Mouse (Mus musculus): ENCODE data around the gene Qrfp. TPM values are rescaled to one million over a fixed set of nuclear protein-coding genes. Genes with fewer than 3 reads are reported as not detected.

The Qrfp gene
- 0.14 and 0.23 TPM in 2 replicates for polyA plus RNA-seq (2015; fragmentation: Nextera tagmentation; extraction: Ambion mirVana)

DNA sequence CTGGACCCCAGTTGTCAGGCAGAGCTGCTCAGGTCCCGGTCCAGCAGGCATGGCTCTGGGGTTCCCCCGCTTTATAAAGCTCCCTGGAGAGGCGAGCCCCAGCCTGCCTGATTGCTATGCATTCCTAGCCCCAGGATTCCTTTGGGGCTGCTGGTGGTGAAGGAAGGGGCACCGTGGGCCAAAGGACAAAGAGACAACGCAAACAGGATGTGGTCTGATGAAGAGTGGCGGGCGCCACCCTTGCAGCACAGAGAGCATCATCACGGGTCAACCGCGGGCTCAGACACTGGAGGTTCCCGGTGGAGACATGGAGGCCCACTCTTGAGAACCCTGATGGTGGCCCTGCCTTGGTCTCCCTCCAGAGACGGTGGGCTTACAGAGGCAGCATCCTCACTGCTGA lies at the start of gene Qrfp:
Gene Qrfp (minus strand): TSS at position 137 of the 400 bp plus-strand sequence.
- 0 out of 2 replicates have a peak, but pooled peaks cover 2% of the 10 kb centered on the region for H3K27me3 ChIP-seq
- H3K27ac ChIP-seq: no peak within 1 kb of the TSS
- no peak within 1 kb of the TSS; the same call in 1 of the 2 replicates for H3K4me2 ChIP-seq (replicated peaks)
- H3K36me3 ChIP-seq: peaks cover 9% of the 10 kb centered on the region; the same call in 1 of the 2 replicates
- WGBS: 58% methylated on average over 12 of the region's 12 CpGs
- no peak within 1 kb of the TSS for H3K4me3 ChIP-seq
- peaks cover 32% of the 10 kb centered on the region for H3K4me1 ChIP-seq
- 0 out of 2 replicates have a peak within 1 kb of the TSS, but pooled peaks have one; percentile 6 for H3K9ac ChIP-seq
- H3K9me3 ChIP-seq: no peaks in the 10 kb centered on the region
- ATAC-seq (ENCODE audit: low FRiP score, low read depth): no peak

DNA sequence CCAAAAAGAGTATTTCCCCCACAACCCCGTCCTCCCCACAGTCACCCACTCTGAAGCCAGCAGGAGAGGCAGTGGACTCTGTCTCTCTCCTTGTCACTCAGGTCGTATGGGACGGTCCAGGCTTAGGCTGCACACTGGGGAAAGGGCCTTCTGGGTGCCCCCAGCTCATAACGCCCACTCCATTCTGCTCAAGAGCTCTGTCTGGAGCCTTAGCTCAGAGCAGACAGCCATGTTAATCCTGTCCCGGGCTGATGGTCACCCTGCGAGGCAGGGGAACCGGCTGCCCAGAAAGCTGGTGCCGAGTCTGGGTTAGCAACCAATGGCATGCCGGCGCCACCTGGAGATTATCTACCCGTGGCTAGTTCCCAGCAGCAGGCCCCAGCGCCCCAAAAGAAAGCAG lies 48.1 kb upstream of the Qrfp start:
- H3K4me1 ChIP-seq: peaks cover 25% of the 10 kb centered on the region
- no peak overlapping the region for H3K27ac ChIP-seq
- H3K36me3 ChIP-seq: no peaks in the 10 kb centered on the region
- WGBS: 17% methylated on average over 12 of the region's 12 CpGs
- peaks cover 26% of the 10 kb centered on the region for H3K27me3 ChIP-seq
- H3K9ac ChIP-seq: no peak overlapping the region
- H3K4me2 ChIP-seq (replicated peaks): no peak overlapping the region
- no peaks in the 10 kb centered on the region for H3K9me3 ChIP-seq
- ATAC-seq (ENCODE audit: low FRiP score, low read depth): no peak
- H3K4me3 ChIP-seq: no peak overlapping the region

DNA sequence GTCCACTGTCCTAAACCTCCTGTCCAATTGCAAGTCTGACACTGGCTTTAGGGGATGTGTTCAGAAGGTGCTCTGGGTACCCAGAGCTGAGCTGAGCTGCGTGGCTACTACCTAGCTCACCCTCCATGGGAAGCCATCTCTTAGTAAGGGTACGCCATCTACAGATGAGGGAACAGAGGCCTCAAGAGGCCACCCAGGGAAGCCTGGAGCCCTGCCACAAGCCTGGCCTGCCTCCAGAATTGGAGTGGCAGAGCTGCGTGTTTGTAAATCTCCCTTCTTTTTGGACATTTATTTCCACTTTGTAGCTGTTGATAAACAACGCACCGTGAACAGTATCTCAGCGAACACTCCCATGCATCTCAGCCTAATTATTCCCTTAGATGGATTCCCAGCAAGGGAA lies 46.8 kb upstream of the Qrfp start:
- H3K36me3 ChIP-seq: no peaks in the 10 kb centered on the region
- H3K27ac ChIP-seq: no peak overlapping the region
- no peak for ATAC-seq (ENCODE audit: low FRiP score, low read depth)
- H3K9me3 ChIP-seq: no peaks in the 10 kb centered on the region
- 73% methylated on average over 6 of the region's 6 CpGs for WGBS
- H3K9ac ChIP-seq: no peak overlapping the region
- peaks cover 25% of the 10 kb centered on the region for H3K4me1 ChIP-seq
- no peak overlapping the region for H3K4me3 ChIP-seq
- peaks cover 26% of the 10 kb centered on the region for H3K27me3 ChIP-seq
- no peak overlapping the region for H3K4me2 ChIP-seq (replicated peaks)

DNA sequence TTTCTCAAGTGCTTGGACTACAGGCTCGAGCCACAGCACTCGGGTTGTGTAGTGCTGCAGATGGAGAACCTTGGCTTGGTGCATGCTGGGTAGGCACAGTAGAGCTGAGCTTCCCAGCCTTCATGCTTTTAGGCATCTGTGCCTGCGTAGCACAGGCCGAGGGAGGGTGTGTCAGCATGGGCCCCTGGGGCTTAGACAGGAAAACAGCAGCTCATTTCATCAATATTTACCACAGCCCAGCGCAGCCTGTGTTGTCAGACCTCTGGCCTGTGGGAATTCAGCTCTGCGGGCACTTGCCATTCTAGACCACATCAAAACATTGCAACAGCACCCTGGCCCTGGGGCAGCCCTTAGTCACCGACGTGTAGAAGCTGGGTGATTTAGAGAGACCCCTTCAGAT lies 45.6 kb upstream of the Qrfp start:
- no peak for ATAC-seq (ENCODE audit: low FRiP score, low read depth)
- H3K4me1 ChIP-seq: peaks cover 25% of the 10 kb centered on the region

DNA sequence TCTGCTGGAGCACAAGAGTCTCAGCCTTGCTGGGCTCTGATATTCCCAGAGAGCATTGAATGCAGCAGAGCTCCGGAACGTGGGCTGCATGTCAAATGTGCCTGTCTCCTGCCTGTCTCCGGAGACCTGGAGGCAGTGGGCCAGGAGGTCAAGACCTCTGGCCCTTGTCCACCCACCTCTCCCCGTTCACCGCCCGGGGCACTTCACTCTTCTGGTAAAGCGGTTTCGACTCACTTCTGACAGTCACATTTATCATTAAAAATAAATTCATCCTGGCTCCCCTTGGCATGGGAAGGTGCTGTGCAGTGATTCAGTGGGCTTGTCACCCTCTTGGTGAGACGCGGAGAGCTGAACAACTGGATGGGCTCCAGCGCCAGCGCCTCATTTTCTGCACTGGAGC lies 39.8 kb upstream of the Qrfp start:
- peaks cover 34% of the 10 kb centered on the region for H3K27me3 ChIP-seq
- H3K4me3 ChIP-seq: no peak overlapping the region
- ATAC-seq (ENCODE audit: low FRiP score, low read depth): no peak
- H3K36me3 ChIP-seq: no peaks in the 10 kb centered on the region
- no peak overlapping the region for H3K27ac ChIP-seq
- H3K4me1 ChIP-seq: peaks cover 24% of the 10 kb centered on the region
- no peaks in the 10 kb centered on the region for H3K9me3 ChIP-seq
- WGBS: 40% methylated on average over 12 of the region's 12 CpGs
- no peak overlapping the region for H3K4me2 ChIP-seq (replicated peaks)
- no peak overlapping the region for H3K9ac ChIP-seq

More for the DNA sequence above, 45.6 kb upstream of the Qrfp start:
- H3K9me3 ChIP-seq: no peaks in the 10 kb centered on the region
- no peak overlapping the region for H3K4me3 ChIP-seq
- H3K36me3 ChIP-seq: no peaks in the 10 kb centered on the region
- no peak overlapping the region for H3K9ac ChIP-seq
- peaks cover 26% of the 10 kb centered on the region for H3K27me3 ChIP-seq
- H3K27ac ChIP-seq: no peak overlapping the region
- H3K4me2 ChIP-seq (replicated peaks): no peak overlapping the region
- WGBS: 68% methylated on average over 8 of the region's 8 CpGs

DNA sequence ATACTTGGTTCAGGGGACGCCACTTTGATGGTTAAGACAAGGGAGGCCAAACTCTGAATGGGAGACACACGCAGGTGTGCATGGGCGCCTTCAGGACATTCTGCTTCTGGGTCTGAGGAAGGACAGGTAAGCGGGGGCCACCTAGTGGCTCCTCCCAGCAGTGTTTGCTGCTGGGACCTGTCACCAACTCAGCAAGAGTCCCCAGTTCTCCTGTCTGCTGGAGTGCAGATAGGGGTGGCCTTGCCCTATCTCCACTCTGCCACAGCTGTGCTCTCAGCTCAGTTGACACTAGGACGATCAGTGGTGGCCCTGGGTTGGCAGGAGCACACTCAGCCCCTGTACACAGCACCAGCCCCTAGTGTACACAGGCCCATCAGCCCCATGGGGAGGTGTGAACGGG lies 37.5 kb upstream of the Qrfp start:
- H3K27me3 ChIP-seq: peaks cover 55% of the 10 kb centered on the region
- no peaks in the 10 kb centered on the region for H3K36me3 ChIP-seq
- peaks cover 27% of the 10 kb centered on the region for H3K4me1 ChIP-seq
- no peaks in the 10 kb centered on the region for H3K9me3 ChIP-seq
- H3K4me3 ChIP-seq: no peak overlapping the region
- peak; percentile 20; the same call in 1 of the 2 replicates for ATAC-seq (ENCODE audit: low FRiP score, low read depth)
- H3K4me2 ChIP-seq (replicated peaks): no peak overlapping the region
- H3K27ac ChIP-seq: no peak overlapping the region
- 19% methylated on average over 6 of the region's 6 CpGs for WGBS
- no peak overlapping the region for H3K9ac ChIP-seq

DNA sequence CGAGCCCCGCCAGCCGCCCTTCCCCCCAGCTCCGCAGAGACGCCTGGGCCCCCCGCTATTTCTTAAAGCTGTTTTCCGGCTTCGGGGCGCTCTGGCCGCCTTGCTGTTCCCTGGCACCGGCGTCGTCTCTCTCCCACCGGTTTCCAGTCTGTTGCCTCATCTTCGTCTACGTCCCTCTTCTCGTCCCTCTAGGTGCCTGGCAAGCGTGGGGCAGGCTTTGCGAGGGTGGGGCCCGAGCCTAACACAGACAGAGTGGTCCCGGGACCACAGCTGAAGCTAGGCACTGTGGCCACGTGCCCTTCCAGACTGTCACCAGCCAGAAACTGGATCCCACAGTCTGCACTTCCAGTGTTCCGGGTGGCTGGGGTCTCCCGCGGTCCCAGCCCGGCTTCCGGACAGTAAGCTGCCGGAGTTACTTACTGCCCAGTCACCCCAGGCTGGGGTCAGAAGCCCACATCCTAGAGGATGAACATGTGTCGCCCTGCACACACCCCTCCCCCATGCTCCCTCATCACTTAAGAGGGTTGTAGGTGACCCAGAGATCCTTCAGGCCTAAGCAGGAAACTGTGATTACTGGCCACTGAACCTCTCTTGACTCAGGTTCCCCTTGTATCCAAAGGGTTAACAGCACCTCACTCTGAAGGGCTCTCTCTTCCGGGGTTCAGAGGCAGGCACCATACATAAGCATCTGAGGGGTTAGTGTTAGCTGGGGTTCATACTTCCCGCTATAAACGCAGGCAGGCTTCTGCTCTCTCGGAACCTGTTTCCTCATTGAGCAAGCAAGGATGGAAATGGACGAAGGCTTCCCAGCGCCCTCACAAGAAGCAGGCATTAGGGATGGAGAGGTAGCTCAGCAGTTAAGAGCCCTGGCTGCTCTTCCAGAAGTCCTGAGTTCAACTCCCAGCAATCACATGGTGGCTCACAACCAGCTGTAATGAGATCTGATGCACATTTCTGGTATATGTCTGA lies 36.6 kb upstream of the Qrfp start:
- H3K36me3 ChIP-seq: no peaks in the 10 kb centered on the region
- H3K27me3 ChIP-seq: peaks cover 62% of the 10 kb centered on the region
- peaks cover 27% of the 10 kb centered on the region for H3K4me1 ChIP-seq
- H3K4me2 ChIP-seq (replicated peaks): peak overlapping the region; percentile 98
- no peak overlapping the region for H3K27ac ChIP-seq
- no peaks in the 10 kb centered on the region for H3K9me3 ChIP-seq
- H3K4me3 ChIP-seq: peak overlapping the region; percentile 59
- WGBS: 2% methylated on average over 35 of the region's 35 CpGs
- no peak for ATAC-seq (ENCODE audit: low FRiP score, low read depth)
- peak overlapping the region; percentile 70 for H3K9ac ChIP-seq

DNA sequence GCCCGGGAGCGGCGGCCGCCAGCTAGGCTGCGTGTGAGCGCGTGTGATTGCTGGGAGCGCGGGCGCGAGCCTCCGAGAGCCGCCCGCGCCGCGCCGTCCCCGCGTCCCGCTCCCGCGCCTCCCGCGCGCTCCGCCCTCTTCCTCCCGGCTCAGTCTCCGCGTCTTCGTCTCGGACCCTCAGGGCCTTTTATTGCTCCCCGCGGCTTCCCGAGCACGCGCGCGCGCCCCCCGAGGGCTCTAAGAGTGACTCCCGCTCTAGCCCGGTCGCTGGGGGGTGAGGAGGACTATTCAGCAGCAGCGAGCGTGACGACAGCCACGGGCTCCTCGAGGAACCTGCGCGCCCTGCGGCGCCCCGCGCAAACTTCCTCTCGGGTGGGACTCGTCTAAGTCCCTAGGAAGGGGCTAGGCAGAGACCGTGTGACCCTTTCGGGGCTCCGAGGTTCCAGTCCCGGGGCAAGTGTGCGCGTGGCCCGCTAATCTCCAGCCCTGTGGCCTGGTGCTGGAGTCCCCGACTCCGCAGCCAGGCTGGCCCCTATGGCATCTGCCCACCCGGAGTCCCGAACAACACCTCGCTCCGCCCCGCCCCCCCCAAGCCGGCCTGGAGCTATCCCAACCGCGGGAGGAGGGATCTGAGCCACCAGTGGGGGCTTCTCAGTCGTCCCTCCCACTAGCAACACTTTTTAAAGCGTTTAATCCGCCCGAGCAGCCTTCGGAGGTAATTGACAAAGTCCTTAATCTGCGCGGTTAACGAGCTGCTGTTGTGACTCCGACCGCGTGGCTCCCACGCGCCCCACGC lies 35.7 kb upstream of the Qrfp start, which contains the start of gene Fibcd1:
Gene Fibcd1 (minus strand): TSS at position 110 of the 796 bp plus-strand sequence.
- H3K36me3 ChIP-seq: no peaks in the 10 kb centered on the region
- H3K4me3 ChIP-seq: peak within 1 kb of the TSS; percentile 59
- peaks cover 27% of the 10 kb centered on the region for H3K4me1 ChIP-seq
- ATAC-seq (ENCODE audit: low FRiP score, low read depth): peak; percentile 38; the same call in 1 of the 2 replicates
- no peaks in the 10 kb centered on the region for H3K9me3 ChIP-seq
- under 1% methylated on average over 85 of the region's 88 CpGs for WGBS
- peak within 1 kb of the TSS; percentile 70 for H3K9ac ChIP-seq
- H3K27me3 ChIP-seq: peaks cover 69% of the 10 kb centered on the region
- H3K27ac ChIP-seq: no peak within 1 kb of the TSS
- H3K4me2 ChIP-seq (replicated peaks): peak within 1 kb of the TSS; percentile 98

DNA sequence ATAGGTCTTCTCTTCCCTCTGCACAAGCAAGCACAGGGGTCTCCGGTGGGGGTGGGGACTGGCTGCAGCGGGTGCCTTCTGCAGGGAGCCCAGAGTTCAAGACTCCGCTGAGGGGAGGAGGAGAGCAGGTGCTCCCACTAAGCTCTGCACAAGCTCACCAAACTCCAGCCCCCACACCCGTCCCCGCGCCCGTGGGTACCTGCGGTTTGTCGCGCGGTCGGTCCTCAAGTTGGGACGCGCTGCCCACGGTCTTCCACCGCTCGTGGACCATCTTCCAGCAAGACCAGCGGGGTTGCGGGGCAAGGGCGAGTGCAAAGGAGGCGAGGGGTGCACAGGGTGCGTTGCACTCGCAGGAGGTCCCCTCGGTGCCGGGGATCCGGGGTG lies 35.1 kb upstream of the Qrfp start:
- ATAC-seq (ENCODE audit: low FRiP score, low read depth): no peak
- no peaks in the 10 kb centered on the region for H3K36me3 ChIP-seq
- H3K4me2 ChIP-seq (replicated peaks): peak overlapping the region; percentile 98
- no peak overlapping the region for H3K27ac ChIP-seq
- WGBS: 2% methylated on average over 26 of the region's 26 CpGs
- H3K4me1 ChIP-seq: peaks cover 27% of the 10 kb centered on the region
- peak overlapping the region; percentile 70 for H3K9ac ChIP-seq
- peak overlapping the region; percentile 59 for H3K4me3 ChIP-seq
- H3K9me3 ChIP-seq: no peaks in the 10 kb centered on the region
- H3K27me3 ChIP-seq: peaks cover 73% of the 10 kb centered on the region

DNA sequence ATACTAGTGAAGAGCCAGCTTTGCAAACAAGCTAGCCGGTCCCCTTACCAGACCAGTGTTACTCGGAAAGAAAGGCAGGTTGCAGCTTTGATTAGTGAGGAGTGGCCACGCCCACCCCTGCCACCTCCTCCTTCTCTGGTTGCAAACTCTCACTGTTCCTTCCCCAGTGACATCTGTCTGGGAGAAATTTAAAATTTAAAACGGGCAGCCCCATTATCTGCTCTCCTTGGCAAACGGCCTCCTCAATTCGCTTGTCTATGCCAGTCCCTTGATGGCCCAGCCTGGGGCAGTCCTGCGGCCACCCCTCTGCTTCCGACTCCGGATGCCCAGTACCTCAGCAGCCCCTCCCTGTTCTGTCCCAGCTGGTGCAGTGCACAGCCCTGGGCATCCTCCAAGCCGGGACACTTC lies 34.4 kb upstream of the Qrfp start:
- H3K9me3 ChIP-seq: no peaks in the 10 kb centered on the region
- H3K36me3 ChIP-seq: no peaks in the 10 kb centered on the region
- WGBS: 3% methylated on average over 10 of the region's 10 CpGs
- 0 out of 2 replicates have a peak overlapping the region, but pooled peaks have one; percentile 59 for H3K4me3 ChIP-seq
- peaks cover 27% of the 10 kb centered on the region for H3K4me1 ChIP-seq
- H3K27me3 ChIP-seq: peaks cover 80% of the 10 kb centered on the region
- no peak overlapping the region for H3K27ac ChIP-seq
- H3K9ac ChIP-seq: no peak overlapping the region
- H3K4me2 ChIP-seq (replicated peaks): peak overlapping the region; percentile 98; the same call in 1 of the 2 replicates
- no peak for ATAC-seq (ENCODE audit: low FRiP score, low read depth)

DNA sequence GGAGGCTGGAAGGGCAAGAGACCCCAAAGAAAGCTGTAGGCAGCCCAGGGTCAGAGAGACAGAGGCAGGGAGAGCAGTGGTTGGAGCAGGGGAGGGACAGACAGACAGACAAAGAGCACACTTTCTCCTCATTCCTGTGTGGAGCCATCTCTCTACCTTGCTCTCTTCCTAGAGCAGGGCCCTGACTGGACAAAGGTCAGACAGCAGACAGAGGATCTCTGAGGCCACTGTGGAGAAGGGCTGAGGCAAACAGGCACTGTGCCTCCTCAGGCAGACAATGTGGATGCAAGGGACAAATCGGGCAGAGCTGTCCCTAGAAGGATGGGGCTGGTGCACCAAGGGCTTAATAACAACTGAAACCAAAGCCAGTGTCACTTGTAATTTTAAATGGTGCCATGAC lies 28.5 kb upstream of the Qrfp start:
- Histone ChIP-seq H3K4me2 (replicated peaks) (no peak overlapping the region), H3K4me3 (no peak overlapping the region), H3K4me1 (peaks cover 4% of the 10 kb centered on the region; the same call in 1 of the 2 replicates), H3K27me3 (peaks cover 54% of the 10 kb centered on the region), H3K36me3 (no peaks in the 10 kb centered on the region), H3K9ac (no peak overlapping the region), H3K27ac (no peak overlapping the region), H3K9me3 (no peaks in the 10 kb centered on the region)
- WGBS: 56% methylated on average over 1 of the region's 1 CpGs
- no peak for ATAC-seq (ENCODE audit: low FRiP score, low read depth)

DNA sequence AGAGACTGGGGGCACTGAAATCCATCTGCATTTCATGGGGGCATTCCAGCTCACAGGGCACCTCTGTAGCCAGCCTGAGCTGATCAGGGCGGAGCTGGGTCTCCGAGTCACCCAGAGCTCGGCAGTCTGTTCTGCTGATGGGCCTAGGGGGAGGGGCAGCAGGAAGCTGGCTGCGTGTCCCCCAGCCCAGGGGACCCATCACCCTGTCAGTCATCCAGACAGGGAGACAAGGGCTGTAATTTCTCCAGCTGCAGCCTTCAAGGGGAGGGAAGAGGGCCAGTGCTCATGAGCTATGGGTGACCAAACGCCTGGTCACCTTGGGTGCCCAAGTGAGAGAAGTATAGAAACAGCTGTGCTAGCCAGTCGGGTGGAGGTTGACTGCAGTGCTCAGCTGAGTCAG lies 26.6 kb upstream of the Qrfp start:
- Histone ChIP-seq H3K4me2 (replicated peaks) (no peak overlapping the region), H3K4me1 (peaks cover 4% of the 10 kb centered on the region; the same call in 1 of the 2 replicates), H3K27ac (no peak overlapping the region), H3K9ac (no peak overlapping the region), H3K9me3 (no peaks in the 10 kb centered on the region), H3K4me3 (no peak overlapping the region), H3K27me3 (peaks cover 45% of the 10 kb centered on the region), H3K36me3 (no peaks in the 10 kb centered on the region)
- ATAC-seq (ENCODE audit: low FRiP score, low read depth): no peak
- WGBS: 24% methylated on average over 6 of the region's 6 CpGs

All from limb, embryonic 13.5 days (tissue).